Mouse (Mus musculus) brain, embryonic 14.5 days (tissue): Measurements from ENCODE around the gene Draxin.

Experiments used
- CTCF ChIP-seq: fragments of 200-500 bp; IDR thresholded peaks from 2 replicates; pipeline ENCODE4 v1.5.1; 2012; ENCODE audit warnings: inconsistent platforms, mild to moderate bottlenecking, moderate library complexity, borderline replicate concordance; ENCODE audit not compliant: insufficient read depth, insufficient read length; ENCODE audit errors: extremely low read depth
- POLR2A ChIP-seq: fragments of 200-500 bp; IDR thresholded peaks from 2 replicates; pipeline ENCODE4 v1.6.1; 2012; ENCODE audit warnings: mild to moderate bottlenecking, inconsistent platforms, borderline replicate concordance; ENCODE audit not compliant: poor library complexity, insufficient read depth, insufficient read length, severe bottlenecking; ENCODE audit errors: extremely low read depth

DNA sequence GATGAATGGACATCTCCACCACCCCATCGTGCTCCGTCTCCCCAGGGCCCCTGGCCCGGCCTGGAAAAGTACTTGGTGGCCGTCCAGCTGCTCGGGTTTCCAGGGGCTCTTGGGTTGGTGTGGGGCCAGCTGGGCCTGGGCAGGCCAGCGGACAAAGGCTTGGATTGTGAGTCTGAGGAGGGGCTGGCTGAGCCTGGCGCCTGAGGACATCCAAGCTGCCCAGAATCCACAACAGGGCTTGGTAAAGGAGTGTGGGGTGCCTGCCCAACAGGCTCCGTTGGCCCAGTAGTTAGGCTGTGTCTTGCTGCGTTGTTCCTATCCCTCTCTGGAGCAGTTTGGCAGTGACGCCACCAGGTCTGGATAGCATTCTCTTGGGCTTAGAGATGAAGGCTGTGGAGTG, 35.9 kb upstream of the Draxin start:
- TF ChIP-seq CTCF (no peak), POLR2A (no peak)
